Mouse (Mus musculus) G1E (cell line): ENCODE data around the gene D930020B18Rik.

Source experiments
- CTCF ChIP-seq: IDR thresholded peaks from 2 replicates; pipeline ENCODE4 v1.5.1; 2012; ENCODE audit warnings: low read depth, low read length, inconsistent platforms, mixed read lengths
- GATA1 ChIP-seq: IDR thresholded peaks from 2 replicates; pipeline ENCODE4 v1.6.1; 2012; ENCODE audit warnings: borderline replicate concordance, low read length, inconsistent platforms, mixed read lengths
- TAL1 ChIP-seq: conservative IDR thresholded peaks from 2 replicates; pipeline ENCODE4 v1.6.1; 2012; ENCODE audit warnings: low read depth, low read length, inconsistent platforms, mixed read lengths

- no peak for TF ChIP-seq CTCF
- no peak for TF ChIP-seq GATA1
- no peak for TF ChIP-seq TAL1
Measured at GRCm38 (mm10) chr10:121641272-121642053, at the start of gene D930020B18Rik.
